Mouse (Mus musculus) gastrocnemius, adult 18-20 months (tissue): Measurements from ENCODE around the gene Brinp2. TPM values are rescaled to one million over a fixed set of nuclear protein-coding genes. Genes with fewer than 3 reads are reported as not detected.

Experiments used
- DNase-seq: peaks from one replicate; pipeline ENCODE4 v3.0.0; 2021; ENCODE audit warnings: low spot score
- long read RNA-seq, 2 experiments: library from polyadenylated mRNA; stranded (forward); transcript quantifications; one replicate each; pipeline ENCODE4 v2.0.0; 2021
- total RNA-seq, 2 experiments: library from RNA; stranded (reverse); gene quantifications; 2 replicates each; pipeline ENCODE4 v1.2.3; 2021

The Brinp2 gene
- total RNA-seq, result under 1 TPM; 0.11 to 0.45 TPM
- long read RNA-seq, experiment 1, full-length matches to known transcripts, result 2 of 2 reads
- long read RNA-seq, experiment 1, partial matches to known transcripts, result 0 of 2 reads
- long read RNA-seq, experiment 1, other reads (novel, unspliced or antisense), result 0 of 2 reads
- long read RNA-seq, experiment 2, partial matches to known transcripts, result 0 of 1 reads
- long read RNA-seq, experiment 2, other reads (novel, unspliced or antisense), result 1 of 1 reads

DNA sequence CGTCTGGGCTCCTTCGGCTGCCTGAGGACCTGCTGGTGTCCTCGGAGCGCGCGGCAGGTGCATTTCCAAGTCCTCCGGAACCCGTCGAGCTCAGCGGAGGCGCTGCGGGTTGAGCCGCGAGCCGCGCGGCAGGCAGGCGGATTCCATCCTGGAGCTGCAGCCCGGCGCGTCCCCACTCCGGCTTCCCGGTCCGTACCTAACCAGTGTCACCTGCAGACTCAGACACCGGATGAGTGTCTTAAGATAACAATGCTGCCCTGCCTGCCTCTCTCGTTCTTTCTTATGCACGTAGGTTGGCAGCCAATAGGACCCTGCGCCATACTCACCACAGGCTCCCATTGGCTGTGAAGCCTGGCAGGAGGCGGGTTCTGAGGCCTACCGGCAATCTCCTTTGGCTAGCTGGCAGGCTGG lies at the start of gene Brinp2:
Gene Brinp2, minus strand, starts transcription at position 276 of the 411 bp plus-strand sequence.
- DNase-seq, result peak; percentile 47

DNA sequence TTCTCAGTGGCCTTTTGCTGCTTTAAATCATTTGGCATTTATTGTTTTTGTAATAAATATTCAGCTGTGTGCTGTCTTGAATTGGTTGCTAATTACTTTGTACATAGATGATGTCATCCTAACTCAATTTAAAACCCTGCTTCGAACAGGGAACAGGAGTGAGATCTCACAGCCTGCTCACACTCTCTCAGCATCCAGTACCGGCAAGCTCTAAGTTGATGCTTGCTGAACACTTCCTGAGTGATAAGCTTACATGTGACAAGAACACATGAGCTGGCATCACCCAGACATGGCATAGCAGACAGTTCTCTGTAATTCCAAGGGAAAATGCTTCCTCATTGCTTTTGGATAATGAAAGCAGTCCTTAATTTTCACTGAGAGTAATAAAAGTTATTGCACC lies 44.8 kb upstream of the Brinp2 start:
- DNase-seq, result no peak

DNA sequence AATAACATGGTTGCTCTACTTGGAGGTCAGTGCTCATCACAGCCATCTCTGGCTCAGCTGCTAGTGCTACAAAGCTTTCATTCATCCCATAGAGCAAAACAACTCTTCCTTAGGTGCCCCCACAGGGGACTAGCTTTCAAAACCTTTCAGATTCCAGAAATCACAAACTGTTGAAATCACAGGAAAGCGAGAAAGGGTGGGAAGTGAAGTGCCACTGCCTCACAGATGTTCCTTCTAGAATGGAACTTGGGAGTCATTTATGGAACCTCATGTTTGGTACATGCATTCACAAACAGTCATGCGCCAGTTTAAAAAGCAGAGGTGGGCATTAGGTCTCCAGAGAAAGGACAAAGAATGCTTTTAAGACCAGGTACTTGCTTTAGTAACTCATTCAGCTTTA lies 40.9 kb upstream of the Brinp2 start:
- DNase-seq, result no peak

DNA sequence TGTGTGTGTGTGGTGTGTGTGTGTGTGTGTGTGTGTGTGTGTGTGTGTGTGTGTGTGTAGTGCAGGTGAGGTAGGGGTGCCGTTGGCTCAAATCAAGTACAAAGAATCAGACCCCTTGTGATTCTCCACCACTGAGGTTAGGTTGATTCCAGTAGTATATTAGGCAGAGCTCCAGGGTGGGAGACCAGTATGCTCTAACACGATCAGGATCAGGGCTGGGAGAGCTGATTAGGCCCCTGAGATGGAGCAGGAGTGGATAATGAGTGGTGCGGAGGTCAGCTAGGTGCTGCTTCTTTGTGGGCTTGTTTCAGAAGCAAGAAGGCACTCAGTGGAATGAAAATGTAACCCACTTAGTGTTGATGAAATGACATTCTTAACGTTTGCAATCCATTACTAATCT lies 34.6 kb upstream of the Brinp2 start:
- DNase-seq, result no peak

DNA sequence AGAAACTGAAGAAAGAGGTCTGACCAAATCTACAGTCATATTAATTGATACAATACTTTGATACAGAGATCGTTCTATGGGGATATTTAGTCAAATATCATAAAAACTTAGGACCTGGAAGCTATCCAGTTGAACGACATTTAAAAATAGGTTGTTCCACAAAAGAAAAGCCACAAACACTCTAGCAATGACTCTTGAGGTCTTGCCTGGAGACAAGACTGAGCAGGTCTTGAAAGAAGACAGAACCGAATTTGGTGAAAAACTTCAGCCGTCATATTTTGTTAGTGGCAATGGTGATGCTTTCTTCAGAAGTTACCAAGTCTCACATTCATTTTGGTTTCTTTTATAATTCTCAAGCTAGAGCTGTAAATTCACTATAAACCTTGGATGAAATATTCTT lies 32.9 kb upstream of the Brinp2 start:
- no peak for DNase-seq

DNA sequence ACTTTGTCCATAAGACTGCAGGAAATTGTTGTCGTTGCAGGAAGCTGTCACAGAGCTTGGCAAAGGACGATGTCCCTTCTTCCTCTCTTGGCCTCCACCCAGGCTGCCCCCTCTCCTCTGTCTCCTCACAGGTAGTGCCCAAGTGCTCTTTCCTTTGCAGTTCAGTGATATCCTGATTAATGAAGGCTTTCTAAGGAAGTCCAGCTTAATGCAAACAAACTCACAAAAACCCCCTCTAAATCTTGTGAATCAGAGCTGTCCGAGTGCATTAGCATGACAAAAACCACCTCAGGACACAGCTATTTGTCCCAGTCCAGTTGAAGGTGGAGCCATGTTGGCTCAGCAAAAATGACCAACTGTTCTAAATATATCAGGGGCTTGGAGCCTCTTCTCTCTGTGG lies 30.7 kb upstream of the Brinp2 start:
- no peak for DNase-seq

DNA sequence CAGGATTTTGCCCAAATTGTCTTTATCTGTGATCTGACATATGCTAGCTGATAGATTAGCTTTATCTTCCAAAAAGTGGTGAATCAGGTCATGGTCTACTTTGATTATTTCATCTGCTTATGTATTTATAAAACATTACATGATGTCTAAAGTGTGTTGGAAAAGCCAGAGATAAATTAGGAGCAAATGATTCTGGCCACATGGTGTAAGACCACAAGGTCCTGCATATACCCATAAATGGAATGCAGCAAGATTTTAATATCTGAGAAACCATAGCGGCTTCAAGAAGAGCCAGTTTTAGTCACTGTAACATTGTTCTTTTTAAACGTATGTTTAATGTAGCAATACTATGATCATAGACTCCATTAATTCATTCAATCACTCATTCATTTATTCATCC lies 29.2 kb upstream of the Brinp2 start:
- DNase-seq, result no peak

DNA sequence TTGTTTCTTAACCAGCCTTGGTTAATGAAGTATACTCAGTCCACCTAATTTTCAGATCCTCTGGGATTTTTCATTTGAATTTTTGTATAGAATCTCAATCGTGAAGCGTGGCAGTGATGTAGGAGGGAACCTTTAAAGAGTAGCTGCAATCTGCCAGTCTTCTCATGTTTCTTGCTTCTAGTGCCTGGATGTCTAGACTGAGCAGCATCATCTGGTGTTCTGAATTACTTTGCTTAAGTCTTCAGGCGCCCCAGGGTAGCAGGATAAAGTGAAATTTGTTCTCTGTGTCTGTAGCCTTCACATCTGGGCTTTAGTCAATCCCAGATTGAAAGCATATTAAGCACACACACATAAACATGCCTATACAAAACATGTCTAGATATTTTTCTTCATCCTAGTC lies 27.1 kb upstream of the Brinp2 start:
- no peak for DNase-seq

DNA sequence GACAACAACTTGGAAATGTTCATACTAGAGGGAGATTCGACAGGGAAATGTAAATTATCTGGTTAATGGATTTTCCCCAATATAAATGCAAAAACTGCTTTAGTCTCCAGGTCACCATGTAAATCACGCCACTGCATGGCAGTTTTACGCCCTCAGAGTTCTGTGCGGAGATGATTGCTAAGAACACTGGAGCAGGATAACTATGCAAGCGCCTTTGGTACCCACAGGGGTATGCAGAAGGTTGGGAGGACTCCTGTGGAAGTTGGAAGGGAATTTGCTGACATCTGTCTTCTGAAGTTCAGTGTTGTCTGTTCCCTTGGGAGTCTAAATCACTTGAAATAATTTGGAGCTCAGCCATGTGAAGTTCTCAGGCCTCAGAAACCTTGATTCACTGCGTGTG lies 26.2 kb upstream of the Brinp2 start:
- no peak for DNase-seq

DNA sequence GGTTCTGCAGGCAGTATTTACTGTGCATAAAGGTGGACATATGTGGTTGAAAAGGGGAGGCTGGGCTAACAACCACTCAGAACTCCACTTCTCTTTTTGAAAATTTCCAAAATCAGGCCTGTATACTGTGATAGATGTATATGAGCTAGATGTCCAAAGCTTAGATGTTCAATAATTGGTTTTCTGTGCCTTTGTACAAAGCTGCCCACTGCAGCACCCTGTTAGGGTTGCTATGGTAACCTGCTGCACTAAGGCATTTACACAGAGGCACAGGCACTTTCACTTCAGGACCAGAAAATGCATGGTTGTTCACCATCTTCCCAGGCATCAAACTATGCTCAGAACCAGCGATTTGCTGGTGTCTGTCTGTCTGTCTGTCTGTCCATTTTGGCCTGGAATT lies 8.3 kb upstream of the Brinp2 start:
- DNase-seq, result no peak

DNA sequence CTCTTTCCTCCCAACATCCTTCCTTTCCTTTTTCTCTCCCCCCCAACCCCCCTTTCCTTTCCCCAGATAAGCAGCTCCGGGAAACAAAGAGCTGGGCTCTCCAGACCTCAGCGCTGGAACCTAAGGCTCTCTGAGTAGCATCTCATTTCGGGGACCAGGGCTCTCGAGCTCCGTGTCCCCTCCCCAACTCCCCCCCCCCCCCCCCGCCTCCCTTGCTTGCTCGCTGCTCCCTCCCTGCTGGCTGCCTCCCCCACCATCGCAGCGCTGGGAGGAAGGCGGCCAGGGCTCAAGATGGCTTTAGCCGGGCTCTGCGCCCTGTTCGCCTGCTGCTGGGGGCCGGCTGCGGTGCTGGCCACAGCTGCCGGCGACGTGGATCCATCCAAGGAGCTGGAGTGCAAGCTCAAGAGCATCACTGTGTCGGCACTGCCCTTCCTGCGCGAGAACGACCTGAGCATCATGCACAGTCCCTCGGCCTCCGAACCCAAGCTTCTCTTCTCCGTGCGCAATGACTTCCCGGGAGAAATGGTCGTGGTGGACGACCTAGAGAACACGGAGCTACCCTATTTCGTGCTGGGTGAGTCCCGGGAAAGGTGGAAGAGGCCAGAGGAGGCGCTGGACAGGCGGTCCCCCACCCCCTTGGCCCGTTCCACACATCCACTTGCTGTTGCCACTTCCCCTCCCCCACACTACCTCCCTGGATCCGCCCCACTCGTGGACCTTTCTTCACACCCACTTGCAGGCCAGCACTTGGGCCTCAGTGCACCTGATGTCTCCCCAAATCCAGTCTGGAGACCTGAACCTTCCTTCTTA lies 6.4 kb upstream of the Brinp2 start:
- DNase-seq, result no peak

DNA sequence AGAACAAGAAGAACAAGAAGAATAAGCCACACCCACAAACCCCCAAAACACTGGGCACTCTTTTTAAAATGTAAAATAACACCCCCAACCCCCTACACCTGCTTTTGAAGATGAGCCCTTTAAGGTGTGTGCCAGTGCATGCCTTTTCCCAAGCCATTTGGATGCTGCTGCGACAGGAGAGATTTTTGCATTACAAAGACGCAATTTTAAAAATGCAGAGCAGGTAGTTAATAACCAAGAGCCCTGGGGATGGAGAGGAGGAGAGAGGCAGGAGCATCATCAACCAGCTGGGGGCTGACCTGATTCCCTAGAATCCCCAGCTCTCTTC lies 5.8 kb upstream of the Brinp2 start, which contains the start of gene Astn1:
Gene Astn1, plus strand, starts transcription at position 310 of the 328 bp plus-strand sequence.
- DNase-seq, result no peak

DNA sequence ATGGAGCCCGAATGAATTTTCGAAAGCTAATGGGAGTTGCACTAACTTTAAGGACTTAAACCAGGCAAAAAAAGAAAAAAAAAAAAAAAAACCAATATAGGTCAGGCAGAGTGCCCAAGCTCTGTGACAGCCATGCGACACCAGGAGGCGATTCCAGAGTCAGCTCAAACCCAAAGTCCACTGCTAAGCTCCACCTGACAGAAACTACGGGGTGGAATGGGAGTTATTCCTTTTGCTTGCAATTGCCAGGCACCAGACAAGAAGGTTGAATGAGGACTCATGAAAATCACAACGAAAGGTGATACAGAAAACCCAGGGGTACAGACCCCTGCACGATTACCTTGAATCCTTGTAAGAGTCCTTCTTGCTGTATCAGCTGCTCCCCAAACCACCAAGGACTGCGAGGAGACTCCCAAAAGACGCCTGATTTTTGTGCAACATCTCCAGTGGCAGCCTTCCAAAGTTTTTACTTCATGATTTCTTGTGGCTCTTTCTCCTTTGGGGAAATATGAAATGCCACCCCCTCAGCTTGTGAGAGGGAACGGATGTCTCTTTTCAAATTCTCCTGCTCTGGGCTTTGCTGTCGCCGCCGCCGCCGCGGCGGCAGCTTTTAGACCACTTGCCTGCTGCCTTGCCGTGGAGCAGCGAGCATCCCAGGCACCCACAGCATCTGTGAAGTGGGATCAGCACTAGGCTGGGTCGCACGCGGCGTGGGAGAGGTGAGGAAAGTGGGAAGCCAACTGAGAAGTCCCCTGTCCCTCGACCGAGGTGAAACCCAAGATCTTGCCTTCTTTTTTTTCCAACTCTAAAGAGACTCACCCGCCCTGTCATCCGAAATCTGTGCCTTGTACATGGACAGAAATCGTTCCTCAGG lies 712 bp downstream of the Brinp2 start:
- no peak for DNase-seq

DNA sequence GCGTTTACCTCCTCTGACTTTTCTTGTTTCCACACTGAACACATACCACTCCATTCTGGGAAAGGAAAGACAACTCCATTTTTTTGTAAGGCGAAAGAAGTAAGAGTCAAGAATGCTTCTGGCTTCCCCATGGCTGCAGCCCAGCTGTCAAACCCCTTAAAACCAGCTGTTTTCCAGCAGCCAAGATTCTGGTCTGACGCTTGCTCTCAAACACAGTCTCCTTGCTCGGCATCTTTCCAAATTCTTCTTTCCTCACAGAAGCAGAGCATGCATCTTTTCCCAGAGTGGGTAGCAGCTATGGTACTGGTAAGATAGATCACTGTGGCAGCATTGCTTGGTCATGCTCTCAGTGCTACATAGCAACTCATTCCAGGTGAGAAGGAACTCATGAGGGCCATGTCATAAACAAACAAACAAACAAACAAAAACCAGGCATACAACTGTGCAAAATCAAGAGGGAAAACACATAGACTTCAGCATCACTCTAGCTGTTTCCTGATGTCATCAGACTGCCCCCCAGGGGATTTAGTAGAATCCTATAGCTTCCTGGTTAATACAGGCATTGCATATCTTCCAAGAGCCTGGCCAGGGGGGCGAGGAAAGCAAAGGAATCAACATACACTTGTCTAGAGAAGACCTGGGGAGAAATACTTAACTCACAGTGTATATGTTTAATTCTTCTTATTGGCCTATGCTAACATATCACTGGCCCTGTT lies 2.3 kb downstream of the Brinp2 start:
- no peak for DNase-seq

DNA sequence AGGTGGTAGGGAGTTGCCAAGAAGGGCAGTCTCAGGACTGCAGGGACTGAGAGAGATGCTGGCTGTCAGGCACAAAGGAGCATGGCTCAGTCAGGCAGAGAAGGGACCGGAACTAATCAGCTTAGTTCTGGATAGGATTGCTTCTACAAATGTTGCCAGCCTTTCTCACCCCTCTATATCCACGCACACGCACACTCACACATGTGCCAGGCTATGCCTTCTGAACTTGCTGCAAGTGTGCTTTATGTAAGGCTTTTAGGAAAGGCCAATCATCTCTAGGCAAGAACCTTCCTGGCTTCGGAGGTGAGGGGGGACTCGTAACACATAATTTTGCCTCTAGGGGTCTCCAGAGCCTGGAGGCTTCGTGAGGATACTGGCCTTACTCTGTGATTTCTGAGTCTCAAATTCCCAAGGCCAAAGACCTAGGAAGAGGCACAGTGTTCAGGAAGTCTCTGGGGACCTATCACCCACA lies 12.8 kb downstream of the Brinp2 start:
- no peak for DNase-seq

DNA sequence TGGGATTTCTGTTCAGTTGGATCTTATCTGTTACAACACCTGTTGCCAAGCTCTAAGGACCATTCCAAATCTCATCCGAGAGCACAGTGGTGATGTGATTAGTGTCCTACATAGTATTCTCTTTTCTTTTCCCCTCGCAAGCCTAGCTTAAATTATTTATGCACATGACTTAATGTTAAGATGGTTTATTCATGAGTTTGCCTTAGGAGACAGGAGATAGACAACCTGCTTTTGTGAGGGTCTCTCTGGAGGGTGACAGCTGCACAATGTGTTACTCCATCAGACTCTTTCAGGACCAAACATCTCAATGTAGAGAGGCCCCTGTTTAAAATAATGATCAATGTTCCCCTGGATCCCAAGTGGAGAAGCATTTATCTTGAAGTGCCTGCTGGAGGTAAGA lies 27.3 kb downstream of the Brinp2 start:
- DNase-seq, result no peak

DNA sequence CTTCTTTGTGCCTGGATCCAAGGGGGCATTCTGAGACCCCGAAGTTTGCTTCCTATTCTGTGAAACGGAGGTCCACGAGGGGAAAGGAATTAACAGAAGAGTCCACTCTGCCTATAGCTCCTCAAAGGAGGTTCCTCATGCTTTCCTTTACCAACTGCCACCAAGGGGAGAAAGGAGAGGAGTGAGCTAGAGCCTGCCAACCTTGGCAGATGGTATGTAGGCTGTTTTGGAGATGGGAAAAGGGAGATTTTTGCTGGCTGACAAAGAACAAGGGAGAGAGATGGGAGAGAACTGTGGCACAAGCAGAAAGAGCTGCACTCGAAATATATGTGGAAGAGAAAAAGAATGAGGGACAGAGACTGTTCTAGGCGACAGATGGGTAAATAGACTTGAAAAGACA lies 28.0 kb downstream of the Brinp2 start:
- no peak for DNase-seq

DNA sequence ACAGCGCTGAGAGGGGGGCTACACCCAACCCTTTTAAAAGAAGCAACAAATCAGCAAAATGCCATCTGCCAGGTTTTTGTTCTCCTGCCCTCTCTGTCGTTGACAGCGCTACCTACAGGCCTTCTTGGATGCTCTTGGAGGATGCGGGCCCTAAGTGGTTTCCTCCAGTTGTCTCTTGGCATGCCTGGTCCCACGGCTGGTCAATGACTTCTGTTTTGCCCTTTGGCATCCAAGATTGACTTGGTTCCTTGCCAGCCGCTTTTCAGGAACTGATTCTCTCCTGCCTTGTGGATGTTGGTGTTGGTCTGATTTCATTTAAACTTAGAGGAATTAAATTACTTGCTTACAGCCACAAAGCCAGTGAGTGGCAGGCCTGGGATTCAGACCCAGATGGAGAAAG lies 32.8 kb downstream of the Brinp2 start:
- no peak for DNase-seq

DNA sequence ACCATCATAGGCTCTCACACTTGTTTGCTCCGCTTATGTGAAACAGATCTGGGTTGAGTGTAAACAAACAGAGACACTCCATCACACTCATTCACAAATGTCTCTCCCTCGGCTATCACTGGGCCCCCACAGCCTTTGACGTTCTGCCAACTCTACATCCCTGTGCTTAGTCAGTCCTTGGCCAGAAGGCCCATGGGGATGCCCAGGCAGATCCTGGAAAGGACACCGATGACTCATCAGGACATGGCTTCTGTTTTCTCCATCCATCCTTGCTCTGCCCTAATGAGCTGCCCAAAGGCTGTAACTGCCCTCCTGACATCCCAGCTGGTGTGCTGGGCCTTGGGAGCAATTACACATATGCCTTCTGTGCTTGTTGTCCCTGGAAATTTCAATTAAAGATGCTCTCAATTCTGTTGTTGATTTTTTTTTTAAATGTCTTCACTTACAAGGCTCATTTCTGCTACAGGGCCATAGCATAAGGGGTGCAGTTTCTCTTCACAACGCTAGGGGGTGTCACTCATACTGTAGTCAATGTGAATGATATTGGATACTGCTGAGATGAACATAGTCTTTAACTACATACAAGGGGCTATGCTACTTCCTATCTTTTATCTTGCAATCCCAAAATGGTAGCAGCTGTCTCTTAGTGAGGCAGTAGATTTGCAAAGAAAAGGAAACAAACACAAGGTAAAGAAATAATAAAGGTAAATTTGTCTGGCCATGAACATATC lies 45.5 kb downstream of the Brinp2 start:
- no peak for DNase-seq

DNA sequence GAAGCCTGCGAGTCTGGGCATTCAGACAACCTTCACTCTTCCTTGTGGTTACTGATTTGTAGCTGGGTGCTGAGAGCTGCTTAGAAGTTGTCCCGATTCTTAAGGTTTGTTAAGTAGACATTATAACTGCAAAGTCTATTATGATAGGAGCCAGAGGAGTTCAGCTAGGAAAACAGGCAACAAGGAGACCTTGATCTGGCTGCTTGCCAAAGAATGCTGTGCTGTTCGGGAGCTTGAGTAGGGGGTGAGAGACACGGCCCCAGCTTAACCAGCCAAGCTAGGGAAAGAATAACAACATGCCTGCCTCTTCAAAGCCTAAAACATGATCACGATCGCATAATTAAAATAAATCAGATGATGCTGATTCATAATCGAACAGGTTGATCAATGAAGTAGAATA lies 59.1 kb downstream of the Brinp2 start:
- no peak for DNase-seq
